Mouse (Mus musculus) bone marrow macrophage, adult 2 months (primary cell): Measurements from ENCODE around the gene Polr3b. TPM values are rescaled to one million over a fixed set of nuclear protein-coding genes. Genes with fewer than 3 reads are reported as not detected.
A peak's percentile ranks its signal among the peaks of the same experiment; 100 is the strongest.

ENCODE experiments used
- H3K27ac ChIP-seq: 2 replicates; pipeline ENCODE4 v1.5.1; 2012; ENCODE audit warnings: low read depth, low read length; ENCODE audit not compliant: insufficient read depth
- H3K4me1 ChIP-seq: 2 replicates; pipeline ENCODE4 v1.6.1; 2012; ENCODE audit warnings: low read length; ENCODE audit not compliant: control insufficient read depth, insufficient read depth
- H3K4me3 ChIP-seq: 2 replicates; pipeline ENCODE4 v1.5.1; 2012; ENCODE audit warnings: mild to moderate bottlenecking, low read length, moderate library complexity; ENCODE audit not compliant: insufficient read depth
- CTCF ChIP-seq: IDR thresholded peaks from 2 replicates; pipeline ENCODE4 v1.5.1; 2012; ENCODE audit warnings: low read depth, mild to moderate bottlenecking, low read length, moderate library complexity
- POLR2A ChIP-seq: IDR thresholded peaks from 2 replicates; pipeline ENCODE4 v1.6.1; 2012; ENCODE audit warnings: mild to moderate bottlenecking, low read depth, low read length, borderline replicate concordance
- polyA plus RNA-seq: library from polyadenylated mRNA; stranded (reverse); fragments of >200 nt; gene quantifications from 2 replicates; pipeline ENCODE4 v1.2.4, GENCODE M21; 2012; ENCODE audit not compliant: missing spikeins, insufficient read depth, insufficient read length

Polr3b gene
- polyA plus RNA-seq, 1 experiment, result 15.4 TPM

GRCm38 (mm10) chr10:84608361-84608760 is 13.7 kb upstream of the Polr3b start:
- Histone ChIP-seq H3K4me3 (no peak overlapping the region), H3K27ac (no peak overlapping the region), H3K4me1 (peaks cover under 1% of the 10 kb centered on the region)
- no peak for TF ChIP-seq CTCF
- TF ChIP-seq POLR2A, result no peak

GRCm38 (mm10) chr10:84610324-84610723 is 11.8 kb upstream of the Polr3b start:
- Histone ChIP-seq H3K4me1 (peaks cover 10% of the 10 kb centered on the region), H3K27ac (no peak overlapping the region), H3K4me3 (no peak overlapping the region)
- TF ChIP-seq CTCF (no peak), POLR2A (no peak)

GRCm38 (mm10) chr10:84610783-84611182 is 11.3 kb upstream of the Polr3b start:
- Histone ChIP-seq H3K4me1 (peaks cover 14% of the 10 kb centered on the region), H3K4me3 (no peak overlapping the region), H3K27ac (no peak overlapping the region)
- TF ChIP-seq POLR2A (no peak), CTCF (no peak)

GRCm38 (mm10) chr10:84611664-84612063 is 10.4 kb upstream of the Polr3b start:
- no peak overlapping the region for H3K27ac ChIP-seq
- no peak overlapping the region for H3K4me3 ChIP-seq
- TF ChIP-seq POLR2A, result no peak
- no peak for TF ChIP-seq CTCF
- H3K4me1 ChIP-seq, result peaks cover 23% of the 10 kb centered on the region

- Histone ChIP-seq H3K4me1 (peaks cover 23% of the 10 kb centered on the region), H3K4me3 (no peak overlapping the region), H3K27ac (no peak overlapping the region)
- TF ChIP-seq POLR2A (no peak), CTCF (no peak)
Observed at GRCm38 (mm10) chr10:84612281-84612680, 9.8 kb upstream of the Polr3b start.

- TF ChIP-seq POLR2A (no peak), CTCF (no peak)
- Histone ChIP-seq H3K4me1 (peaks cover 23% of the 10 kb centered on the region), H3K27ac (no peak overlapping the region), H3K4me3 (no peak overlapping the region)
Observed at GRCm38 (mm10) chr10:84613366-84613765, 8.7 kb upstream of the Polr3b start.

- no peak for TF ChIP-seq CTCF
- no peak for TF ChIP-seq POLR2A
- peak overlapping the region; percentile 62 for H3K27ac ChIP-seq
- no peak overlapping the region for H3K4me3 ChIP-seq
- H3K4me1 ChIP-seq, result peaks cover 23% of the 10 kb centered on the region
Observed at GRCm38 (mm10) chr10:84615076-84615475, 7.0 kb upstream of the Polr3b start.

GRCm38 (mm10) chr10:84631182-84631581 is 9.1 kb downstream of the Polr3b start:
- H3K4me1 ChIP-seq, result no peaks in the 10 kb centered on the region
- TF ChIP-seq CTCF (peak; percentile 31; the same call in 1 of the 2 replicates), POLR2A (no peak)
- H3K27ac ChIP-seq, result no peak overlapping the region
- H3K4me3 ChIP-seq, result no peak overlapping the region

GRCm38 (mm10) chr10:84632005-84632404 is 9.9 kb downstream of the Polr3b start:
- no peaks in the 10 kb centered on the region for H3K4me1 ChIP-seq
- H3K4me3 ChIP-seq, result no peak overlapping the region

GRCm38 (mm10) chr10:84636656-84637055 is 14.6 kb downstream of the Polr3b start:
- H3K4me3 ChIP-seq, result no peak overlapping the region
- H3K4me1 ChIP-seq, result peaks cover 2% of the 10 kb centered on the region; the same call in 1 of the 2 replicates
- H3K27ac ChIP-seq, result no peak overlapping the region
- no peak for TF ChIP-seq CTCF
- TF ChIP-seq POLR2A, result no peak

More at GRCm38 (mm10) chr10:84632005-84632404, 9.9 kb downstream of the Polr3b start:
- H3K27ac ChIP-seq, result no peak overlapping the region
- TF ChIP-seq POLR2A (no peak), CTCF (no peak)

- peaks cover 2% of the 10 kb centered on the region; the same call in 1 of the 2 replicates for H3K4me1 ChIP-seq
- no peak for TF ChIP-seq POLR2A
- TF ChIP-seq CTCF, result no peak
- H3K27ac ChIP-seq, result no peak overlapping the region
- no peak overlapping the region for H3K4me3 ChIP-seq
Observed at GRCm38 (mm10) chr10:84638382-84638781, 16.3 kb downstream of the Polr3b start.
